Mouse (Mus musculus) ES-Bruce4 (cell line): ENCODE measurements around the gene Ntm. TPM values are rescaled to one million over a fixed set of nuclear protein-coding genes. Genes with fewer than 3 reads are reported as not detected.

Experiments
- H3K27ac ChIP-seq: 2 replicates; pipeline ENCODE4 v1.5.1; 2012; ENCODE audit warnings: low read length, inconsistent platforms; ENCODE audit not compliant: insufficient read depth
- H3K27me3 ChIP-seq: 2 replicates; pipeline ENCODE4 v1.6.1; 2012; ENCODE audit warnings: mild to moderate bottlenecking, low read length, inconsistent platforms; ENCODE audit not compliant: control insufficient read depth, poor library complexity, insufficient read depth, severe bottlenecking
- H3K36me3 ChIP-seq: 2 replicates; pipeline ENCODE4 v1.6.1; 2012; ENCODE audit warnings: inconsistent platforms, mild to moderate bottlenecking, low read length, moderate library complexity; ENCODE audit not compliant: control insufficient read depth, poor library complexity, insufficient read depth, severe bottlenecking
- H3K4me1 ChIP-seq: one replicate; pipeline ENCODE4 v1.8.1; 2011; ENCODE audit warnings: low read length; ENCODE audit not compliant: control insufficient read depth, insufficient read depth
- H3K4me3 ChIP-seq: 2 replicates; pipeline ENCODE4 v1.5.1; 2011; ENCODE audit warnings: low read depth, mild to moderate bottlenecking, low read length
- H3K9ac ChIP-seq: 2 replicates; pipeline ENCODE4 v1.6.1; 2012; ENCODE audit warnings: low read depth, mild to moderate bottlenecking, inconsistent platforms; ENCODE audit not compliant: poor library complexity, severe bottlenecking
- H3K9me3 ChIP-seq: replicated peaks from 2 replicates; pipeline ENCODE4 v1.6.1; 2012; ENCODE audit warnings: mild to moderate bottlenecking, low read length, inconsistent platforms; ENCODE audit not compliant: control insufficient read depth, poor library complexity, insufficient read depth, severe bottlenecking
- CTCF ChIP-seq: IDR thresholded peaks from one replicate; pipeline ENCODE4 v1.8.1; 2011; ENCODE audit warnings: low read depth, low read length
- EP300 ChIP-seq: IDR thresholded peaks from 2 replicates; pipeline ENCODE4 v1.6.1; 2011; ENCODE audit warnings: low read depth, low read length; ENCODE audit not compliant: insufficient read depth
- POLR2A ChIP-seq: IDR thresholded peaks from one replicate; pipeline ENCODE4 v1.8.1; 2011; ENCODE audit warnings: low read length; ENCODE audit not compliant: insufficient read depth
- polyA plus RNA-seq: library from polyadenylated mRNA; stranded (reverse); fragments of >200 nt; gene quantifications from 2 replicates; pipeline ENCODE4 v1.2.4, GENCODE M21; 2011; ENCODE audit warnings: low read depth; ENCODE audit not compliant: missing spikeins, insufficient read depth, insufficient read length

Gene Ntm
- polyA plus RNA-seq, 1 experiment, result 0.82 TPM

DNA sequence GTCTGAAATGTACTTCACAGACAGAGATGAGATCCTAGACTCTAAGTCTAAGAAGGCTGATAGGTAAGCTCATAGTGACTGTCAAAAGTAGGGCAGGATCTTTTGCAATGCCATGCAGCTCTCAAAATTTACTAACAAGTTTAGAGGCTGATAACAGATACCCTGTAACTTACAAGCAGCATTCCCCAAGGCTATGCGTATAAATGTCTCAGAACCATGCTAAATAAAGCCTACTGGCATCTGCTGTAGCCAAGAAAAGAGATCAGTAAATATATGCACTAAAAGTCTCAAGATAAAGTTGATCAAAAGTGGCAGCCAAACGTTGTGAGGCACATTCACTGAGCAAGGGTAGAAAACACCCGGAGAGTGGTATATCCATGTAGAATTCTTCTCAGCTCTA lies 666.2 kb downstream of the Ntm start:
- Histone ChIP-seq H3K9ac (no peak overlapping the region), H3K4me1 (no peaks in the 10 kb centered on the region), H3K36me3 (no peaks in the 10 kb centered on the region), H3K9me3 (no peaks in the 10 kb centered on the region), H3K27ac (no peak overlapping the region), H3K4me3 (no peak overlapping the region), H3K27me3 (no peaks in the 10 kb centered on the region)
- TF ChIP-seq CTCF, result no peak
- TF ChIP-seq EP300, result no peak
- no peak for TF ChIP-seq POLR2A

- no peaks in the 10 kb centered on the region for H3K27me3 ChIP-seq
- no peaks in the 10 kb centered on the region for H3K4me1 ChIP-seq
- TF ChIP-seq CTCF (no peak), EP300 (no peak), POLR2A (no peak)
- H3K9ac ChIP-seq, result no peak overlapping the region
- H3K27ac ChIP-seq, result no peak overlapping the region
- no peak overlapping the region for H3K4me3 ChIP-seq
- H3K9me3 ChIP-seq, result no peaks in the 10 kb centered on the region
- H3K36me3 ChIP-seq, result no peaks in the 10 kb centered on the region
These were observed 674.8 kb downstream of the Ntm start for GRCm38 (mm10) chr9:29288003-29288704.

DNA sequence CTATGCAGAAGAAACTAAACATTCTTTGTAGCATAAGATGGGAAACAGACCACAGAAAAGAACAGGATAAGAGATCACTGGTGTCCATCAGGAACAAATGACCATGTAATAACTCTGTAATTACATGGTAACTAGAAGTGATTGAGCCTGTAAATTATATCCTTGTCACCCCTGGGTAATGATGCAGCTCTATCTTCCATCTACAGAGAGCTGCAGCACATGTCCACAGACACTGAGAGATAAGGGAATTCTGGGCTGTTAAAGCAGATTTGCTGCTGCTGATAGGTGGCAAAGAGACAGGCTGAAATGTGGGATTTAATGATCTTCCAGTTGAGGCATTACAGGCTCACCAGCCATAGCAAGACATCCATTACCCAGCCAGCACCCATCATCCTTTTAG lies 677.8 kb downstream of the Ntm start:
- Histone ChIP-seq H3K36me3 (no peaks in the 10 kb centered on the region), H3K4me1 (no peaks in the 10 kb centered on the region), H3K4me3 (no peak overlapping the region), H3K9me3 (no peaks in the 10 kb centered on the region), H3K27me3 (no peaks in the 10 kb centered on the region), H3K27ac (no peak overlapping the region), H3K9ac (no peak overlapping the region)
- TF ChIP-seq CTCF (no peak), EP300 (no peak), POLR2A (no peak)

DNA sequence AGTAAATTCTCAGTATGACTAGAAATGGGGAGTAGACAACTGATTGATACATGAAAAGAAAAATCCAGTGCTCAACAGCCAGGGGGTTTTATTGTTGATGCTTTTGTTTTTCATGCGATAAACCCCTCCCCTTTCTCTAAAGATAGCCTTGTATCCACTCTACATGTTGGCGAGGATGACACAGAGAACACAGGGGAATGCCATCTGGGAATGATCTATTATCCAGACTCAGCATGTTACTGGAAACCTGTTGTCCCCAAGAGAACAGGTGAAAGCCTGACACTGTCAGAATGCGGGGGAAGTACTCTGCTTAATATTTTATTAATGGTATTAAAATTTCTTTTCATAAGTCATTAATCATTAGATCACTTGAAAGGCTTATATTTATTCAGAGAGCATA lies 690.1 kb downstream of the Ntm start:
- Histone ChIP-seq H3K4me3 (no peak overlapping the region), H3K27ac (no peak overlapping the region), H3K9me3 (no peaks in the 10 kb centered on the region), H3K27me3 (no peaks in the 10 kb centered on the region), H3K36me3 (no peaks in the 10 kb centered on the region), H3K4me1 (no peaks in the 10 kb centered on the region), H3K9ac (no peak overlapping the region)
- TF ChIP-seq POLR2A (no peak), CTCF (no peak), EP300 (no peak)

GRCm38 (mm10) chr9:29269988-29270387 lies 693.0 kb downstream of the Ntm start:
- TF ChIP-seq EP300 (no peak), POLR2A (no peak), CTCF (no peak)
- Histone ChIP-seq H3K27ac (no peak overlapping the region), H3K27me3 (no peaks in the 10 kb centered on the region), H3K4me1 (no peaks in the 10 kb centered on the region), H3K4me3 (no peak overlapping the region), H3K36me3 (no peaks in the 10 kb centered on the region), H3K9me3 (no peaks in the 10 kb centered on the region), H3K9ac (no peak overlapping the region)

- no peak for TF ChIP-seq EP300
- no peak for TF ChIP-seq CTCF
- TF ChIP-seq POLR2A, result no peak
- Histone ChIP-seq H3K4me1 (no peaks in the 10 kb centered on the region), H3K36me3 (no peaks in the 10 kb centered on the region), H3K27me3 (no peaks in the 10 kb centered on the region), H3K4me3 (no peak overlapping the region), H3K9ac (no peak overlapping the region), H3K27ac (no peak overlapping the region), H3K9me3 (no peaks in the 10 kb centered on the region)
These were observed 693.7 kb downstream of the Ntm start for GRCm38 (mm10) chr9:29269277-29269646.
